Mouse (Mus musculus) C2C12 (cell line): Measurements from ENCODE around the gene Dsp.

ENCODE experiments used
- CEBPB ChIP-seq: IDR thresholded peaks from one replicate; pipeline ENCODE4 v1.6.1; 2011; ENCODE audit warnings: low read depth, mild to moderate bottlenecking, control low read depth, moderate library complexity
- CTCF ChIP-seq: IDR thresholded peaks from one replicate; pipeline ENCODE4 v1.5.1; 2011; ENCODE audit not compliant: control insufficient read depth, insufficient read depth, insufficient read length
- FOSL1 ChIP-seq: IDR thresholded peaks from one replicate; pipeline ENCODE4 v1.8.0; 2011; ENCODE audit warnings: mild to moderate bottlenecking, low read length; ENCODE audit not compliant: poor library complexity, insufficient read depth, severe bottlenecking
- MAX ChIP-seq: IDR thresholded peaks from one replicate; pipeline ENCODE4 v1.6.1; 2011; ENCODE audit warnings: mild to moderate bottlenecking, control low read depth
- MYOD1 ChIP-seq: IDR thresholded peaks from one replicate; pipeline ENCODE4 v1.6.1; 2011; ENCODE audit warnings: low read depth; ENCODE audit not compliant: control insufficient read depth, insufficient read length
- USF1 ChIP-seq: IDR thresholded peaks from one replicate; pipeline ENCODE4 v1.6.1; 2011; ENCODE audit warnings: low read depth, mild to moderate bottlenecking, control low read depth, moderate library complexity

GRCm38 (mm10) chr13:38232856-38233625, 81.9 kb downstream of the Dsp start:
- TF ChIP-seq CTCF (no peak), MAX (no peak), USF1 (no peak), MYOD1 (no peak), CEBPB (no peak), FOSL1 (no peak)
